In the genomic region with DNA sequence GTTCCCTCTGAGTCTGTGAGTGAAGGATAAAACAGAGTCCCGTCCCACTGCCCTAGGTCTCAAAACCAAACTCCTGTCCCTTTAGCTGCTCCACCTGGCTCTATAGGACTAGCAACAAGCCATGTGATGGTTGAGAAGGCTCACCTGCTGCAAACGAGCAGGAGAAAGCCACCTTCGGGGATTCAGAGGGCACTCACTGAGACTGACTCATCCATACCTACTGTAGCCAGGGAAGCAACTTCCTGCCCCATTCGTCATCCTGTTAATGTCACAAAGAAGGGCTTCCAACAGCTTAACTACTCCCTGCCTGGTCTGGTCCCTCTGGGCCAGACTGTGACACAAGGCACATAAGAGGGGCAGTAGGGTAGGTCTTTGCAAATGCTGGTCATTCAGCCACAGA, we compare ENCODE assay signal across 39 mouse cellular contexts. TPM values are rescaled to one million over a fixed set of nuclear protein-coding genes. Genes with fewer than 3 reads are reported as not detected.
"Had no signal": no experiment of that assay in that cellular context is flagged by ENCODE, and none has a peak within 500 bp of the region (broad histone marks: within the 10 kb centered on the region; RNA-seq: fewer than 3 reads in every experiment).

No protein-coding gene starts in this region.

- H3K27ac ChIP-seq: heart, embryonic 13.5 days; heart, embryonic 15.5 days; hindbrain, embryonic 10.5 days; hindbrain, embryonic 12.5 days; hindbrain, embryonic 13.5 days; hindbrain, embryonic 14.5 days; hindbrain, embryonic 15.5 days; hindbrain, postnatal 0 days; intestine, embryonic 15.5 days; kidney, embryonic 15.5 days; kidney, postnatal 0 days; left cerebral cortex, adult 2 months had no signal

- H3K4me3 ChIP-seq: heart, embryonic 13.5 days; heart, embryonic 15.5 days; hindbrain, embryonic 10.5 days; hindbrain, embryonic 12.5 days; hindbrain, embryonic 13.5 days; hindbrain, embryonic 15.5 days; intestine, embryonic 15.5 days; kidney, embryonic 15.5 days; layer of hippocampus, adult 2 months; left cerebral cortex, adult 2 months had no signal

- ATAC-seq: hindbrain, embryonic 16.5 days; hindbrain, postnatal 0 days; inflammation-experienced regulatory T-cells, adult 6 months; intestine, embryonic 15.5 days; intestine, embryonic 16.5 days; intestine, postnatal 0 days had no signal

- DNase-seq: heart, postnatal 10 days; heart, postnatal 14 days; heart, postnatal 36 days; heart, postnatal 4 days; kidney, adult 11 months; kidney, adult 18-20 months; kidney, adult 2 months; kidney, adult 8-10 months; kidney, adult 9 months; kidney, postnatal 10 days; kidney, postnatal 14 days; kidney, postnatal 25 days; kidney, postnatal 36 days; kidney, postnatal 4 days; layer of hippocampus, adult 9-11 months; layer of hippocampus, postnatal 36 days had no signal

- H3K4me1 ChIP-seq: intestine, embryonic 15.5 days; kidney, embryonic 15.5 days had no signal

- H3K27me3 ChIP-seq: hindbrain, embryonic 12.5 days; hindbrain, embryonic 15.5 days; intestine, embryonic 15.5 days; kidney, embryonic 15.5 days had no signal

RNA-seq across cellular contexts. Expression of a gene that starts 25.5 kb away (rescaled TPM):
- polyA plus RNA-seq: heart, embryonic 13.5 days; heart, embryonic 14.5 days; heart, embryonic 15.5 days; heart, postnatal 0 days; hindbrain, embryonic 10.5 days; hindbrain, embryonic 11.5 days; hindbrain, embryonic 12.5 days; hindbrain, embryonic 13.5 days; hindbrain, embryonic 14.5 days; hindbrain, embryonic 15.5 days; hindbrain, embryonic 16.5 days; hindbrain, postnatal 0 days; inflammation-experienced regulatory T-cells, adult 6 months; intestine, embryonic 14.5 days; kidney, adult 2 months; kidney, embryonic 14.5 days; kidney, embryonic 15.5 days; kidney, embryonic 16.5 days; kidney, postnatal 0 days had no signal
